Mouse (Mus musculus) forebrain, embryonic 11.5 days (tissue): ENCODE measurements around the gene Il3ra. TPM values are rescaled to one million over a fixed set of nuclear protein-coding genes. Genes with fewer than 3 reads are reported as not detected.

Experiments
- ATAC-seq: fragments of 200-750 bp; cut with Nextera tagmentation; replicated peaks from 2 replicates; pipeline ENCODE4 v1.8.0; 2017; ENCODE audit warnings: moderate TSS enrichment; ENCODE audit not compliant: low FRiP score
- DNase-seq: peaks from one replicate; pipeline ENCODE4 v3.0.0-alpha.2; 2017; ENCODE audit warnings: low spot score
- H3K27ac ChIP-seq: fragments of 300-500 bp; sonication (generic); 2 replicates; pipeline ENCODE4 v1.5.1; 2014; ENCODE audit warnings: low read depth, low read length
- H3K27me3 ChIP-seq: fragments of 300-500 bp; sonication (generic); 2 replicates; pipeline ENCODE4 v1.6.1; 2014; ENCODE audit warnings: mild to moderate bottlenecking, low read length, mixed read lengths; ENCODE audit not compliant: control insufficient read depth, insufficient read depth
- H3K36me3 ChIP-seq: fragments of 300-500 bp; sonication (generic); 2 replicates; pipeline ENCODE4 v1.6.1; 2014; ENCODE audit warnings: mild to moderate bottlenecking, low read length, moderate library complexity, mixed read lengths; ENCODE audit not compliant: control insufficient read depth, insufficient read depth
- H3K4me1 ChIP-seq: fragments of 300-500 bp; sonication (generic); replicated peaks from 2 replicates; pipeline ENCODE4 v1.6.1; 2014; ENCODE audit warnings: low read length, mixed read lengths; ENCODE audit not compliant: control insufficient read depth, insufficient read depth
- H3K4me2 ChIP-seq: fragments of 300-500 bp; sonication (generic); 2 replicates; pipeline ENCODE4 v1.6.1; 2014; ENCODE audit warnings: low read depth, mild to moderate bottlenecking, low read length, moderate library complexity, mixed read lengths; ENCODE audit not compliant: severe bottlenecking
- H3K4me3 ChIP-seq: fragments of 300-500 bp; sonication (generic); 2 replicates; pipeline ENCODE4 v1.5.1; 2014; ENCODE audit warnings: low read depth, low read length
- H3K9ac ChIP-seq: fragments of 300-500 bp; sonication (generic); 2 replicates; pipeline ENCODE4 v1.6.1; 2014; ENCODE audit warnings: low read length
- H3K9me3 ChIP-seq: fragments of 300-500 bp; sonication (generic); 2 replicates; pipeline ENCODE4 v1.6.1; 2016; ENCODE audit warnings: low read length, mixed read lengths; ENCODE audit not compliant: control insufficient read depth
- WGBS: fragments of 180-500 bp; shearing (Covaris S2); extraction: QIAGEN DNeasy Blood & Tissue Kit; methylation state at CpG from one replicate; pipeline ENCODE4 v1.1.7; 2014; 5-methylcytosine and 5-hydroxymethylcytosine counted together
- polyA plus RNA-seq: library from polyadenylated mRNA; unstranded; fragments of >200 nt; fragmentation: Nextera tagmentation; extraction: Ambion mirVana; gene quantifications from 2 replicates; pipeline ENCODE4 v1.2.1, GENCODE M21; 2014

Gene Il3ra
- 1.8 and 3.2 TPM in 2 replicates for polyA plus RNA-seq

- WGBS, result 3% methylated on average over 58 of the region's 69 CpGs
- H3K9me3 ChIP-seq, result peaks cover 28% of the 10 kb centered on the region
- H3K27me3 ChIP-seq, result no peaks in the 10 kb centered on the region
These were observed at the start of gene Il3ra for GRCm38 (mm10) chr14:14345948-14346812. Gene Il3ra, plus strand, starts transcription at chr14:14346275.

GRCm38 (mm10) chr14:14308938-14309337 is 37.1 kb upstream of the Il3ra start:
- DNase-seq (no peak), ATAC-seq (no peak)
- Histone ChIP-seq H3K9ac (no peak overlapping the region), H3K4me1 (no peaks in the 10 kb centered on the region), H3K27ac (no peak overlapping the region), H3K4me2 (no peak overlapping the region), H3K4me3 (no peak overlapping the region), H3K9me3 (no peaks in the 10 kb centered on the region), H3K27me3 (no peaks in the 10 kb centered on the region), H3K36me3 (no peaks in the 10 kb centered on the region)
- 63% methylated on average over 16 of the region's 16 CpGs for WGBS

More at GRCm38 (mm10) chr14:14345948-14346812, at the start of gene Il3ra:
- no peak within 1 kb of the TSS for H3K27ac ChIP-seq
- peak; percentile 52 for ATAC-seq
- peaks cover 2% of the 10 kb centered on the region; the same call in 1 of the 2 replicates for H3K36me3 ChIP-seq
- H3K4me1 ChIP-seq, result no peaks in the 10 kb centered on the region
- peak within 1 kb of the TSS; percentile 49 for H3K4me2 ChIP-seq
- peak; percentile 86 for DNase-seq
- H3K9ac ChIP-seq, result peak within 1 kb of the TSS; percentile 66
- peak within 1 kb of the TSS; percentile 59 for H3K4me3 ChIP-seq

GRCm38 (mm10) chr14:14309416-14309815 is 36.7 kb upstream of the Il3ra start:
- Histone ChIP-seq H3K9ac (no peak overlapping the region), H3K36me3 (no peaks in the 10 kb centered on the region), H3K27me3 (no peaks in the 10 kb centered on the region), H3K4me3 (no peak overlapping the region), H3K9me3 (no peaks in the 10 kb centered on the region), H3K4me2 (no peak overlapping the region), H3K4me1 (no peaks in the 10 kb centered on the region), H3K27ac (no peak overlapping the region)
- DNase-seq, result no peak
- 61% methylated on average over 14 of the region's 14 CpGs for WGBS
- no peak for ATAC-seq

- no peak within 1 kb of the TSS for H3K4me2 ChIP-seq
- H3K4me3 ChIP-seq, result no peak within 1 kb of the TSS
- H3K27me3 ChIP-seq, result no peaks in the 10 kb centered on the region
- H3K4me1 ChIP-seq, result no peaks in the 10 kb centered on the region
- DNase-seq (no peak), ATAC-seq (no peak)
- no peaks in the 10 kb centered on the region for H3K36me3 ChIP-seq
- no peak within 1 kb of the TSS for H3K27ac ChIP-seq
- no peak within 1 kb of the TSS for H3K9ac ChIP-seq
- no peaks in the 10 kb centered on the region for H3K9me3 ChIP-seq
These were observed 23.5 kb upstream of the Il3ra start, which contains the start of gene Olfr31 for GRCm38 (mm10) chr14:14322528-14322927. Gene Olfr31, plus strand, starts transcription at chr14:14322828.

- H3K4me1 ChIP-seq, result no peaks in the 10 kb centered on the region
- H3K4me3 ChIP-seq, result peak overlapping the region; percentile 59
- DNase-seq (peak; percentile 95), ATAC-seq (peak; percentile 82)
- no peak overlapping the region for H3K27ac ChIP-seq
- peaks cover 2% of the 10 kb centered on the region; the same call in 1 of the 2 replicates for H3K36me3 ChIP-seq
- no peaks in the 10 kb centered on the region for H3K27me3 ChIP-seq
- peak overlapping the region; percentile 37; the same call in 1 of the 2 replicates for H3K9ac ChIP-seq
- H3K4me2 ChIP-seq, result peak overlapping the region; percentile 49
- 8% methylated on average over 35 of the region's 40 CpGs for WGBS
- H3K9me3 ChIP-seq, result peaks cover 23% of the 10 kb centered on the region
These were observed 783 bp upstream of the Il3ra start for GRCm38 (mm10) chr14:14345113-14345871.

- H3K9ac ChIP-seq, result peak overlapping the region; percentile 66
- ATAC-seq, result peak; percentile 11
- no peaks in the 10 kb centered on the region for H3K27me3 ChIP-seq
- H3K36me3 ChIP-seq, result peaks cover 2% of the 10 kb centered on the region; the same call in 1 of the 2 replicates
- WGBS, result 30% methylated on average over 13 of the region's 16 CpGs
- H3K9me3 ChIP-seq, result peaks cover 30% of the 10 kb centered on the region
- DNase-seq, result no peak
- H3K4me3 ChIP-seq, result peak overlapping the region; percentile 59
- H3K4me1 ChIP-seq, result no peaks in the 10 kb centered on the region
- no peak overlapping the region for H3K27ac ChIP-seq
- H3K4me2 ChIP-seq, result peak overlapping the region; percentile 49
These were observed 682 bp downstream of the Il3ra start for GRCm38 (mm10) chr14:14346813-14347100.

- Histone ChIP-seq H3K4me2 (no peak overlapping the region), H3K27ac (no peak overlapping the region), H3K4me3 (no peak overlapping the region), H3K4me1 (no peaks in the 10 kb centered on the region), H3K27me3 (no peaks in the 10 kb centered on the region), H3K9me3 (peaks cover 32% of the 10 kb centered on the region), H3K36me3 (peaks cover 2% of the 10 kb centered on the region; the same call in 1 of the 2 replicates), H3K9ac (no peak overlapping the region)
- peak; percentile 11 for ATAC-seq
- 88% methylated on average over 17 of the region's 17 CpGs for WGBS
- DNase-seq, result peak; percentile 70
These were observed 1.2 kb downstream of the Il3ra start for GRCm38 (mm10) chr14:14347151-14347835.
